Mouse (Mus musculus) liver, postnatal 0 days (tissue): ENCODE measurements around the gene BC025920. TPM values are rescaled to one million over a fixed set of nuclear protein-coding genes. Genes with fewer than 3 reads are reported as not detected.
"Not testable (repeated sequence)": the region's sequence is repeated elsewhere in the genome, so short reads cannot be mapped to it uniquely, and the experiment has no call there.

Source experiments
- ATAC-seq: fragments of 200-750 bp; cut with Nextera tagmentation; 2 replicates; pipeline ENCODE4 v1.8.0; 2017; ENCODE audit warnings: mild to moderate bottlenecking, moderate library complexity
- DNase-seq: peaks from one replicate; pipeline ENCODE4 v3.0.0-alpha.2; 2016
- H3K27ac ChIP-seq: fragments of 300-500 bp; sonication (generic); 2 replicates; pipeline ENCODE4 v1.5.1; 2014; ENCODE audit warnings: antibody characterized with exemption, moderate library complexity, mild to moderate bottlenecking, low read depth
- H3K27me3 ChIP-seq: fragments of 300-500 bp; sonication (generic); 2 replicates; pipeline ENCODE4 v1.6.1; 2014; ENCODE audit warnings: low read length, control low read depth, mixed read lengths; ENCODE audit not compliant: insufficient read depth
- H3K36me3 ChIP-seq: fragments of 300-500 bp; sonication (generic); replicated peaks from 2 replicates; pipeline ENCODE4 v1.6.1; 2014; ENCODE audit warnings: mild to moderate bottlenecking, control low read depth, low read length, moderate library complexity, mixed read lengths; ENCODE audit not compliant: insufficient read depth
- H3K4me1 ChIP-seq: fragments of 300-500 bp; sonication (generic); 2 replicates; pipeline ENCODE4 v1.6.1; 2014; ENCODE audit warnings: antibody characterized with exemption, mild to moderate bottlenecking, control low read depth; ENCODE audit not compliant: insufficient read depth
- H3K4me2 ChIP-seq: fragments of 300-500 bp; sonication (generic); 2 replicates; pipeline ENCODE4 v1.6.1; 2014; ENCODE audit warnings: low read depth, mild to moderate bottlenecking, low read length, moderate library complexity, mixed read lengths
- H3K4me3 ChIP-seq: fragments of 300-500 bp; sonication (generic); 2 replicates; pipeline ENCODE4 v1.5.1; 2014; ENCODE audit warnings: low read depth, low read length
- H3K9ac ChIP-seq: fragments of 300-500 bp; sonication (generic); replicated peaks from 2 replicates; pipeline ENCODE4 v1.6.1; 2014; ENCODE audit warnings: mild to moderate bottlenecking, moderate library complexity
- H3K9me3 ChIP-seq: fragments of 300-500 bp; sonication (generic); 2 replicates; pipeline ENCODE4 v1.6.1; 2016; ENCODE audit warnings: mild to moderate bottlenecking, control low read depth, low read length, mixed read lengths
- CTCF ChIP-seq: sonication (generic); IDR thresholded peaks from 2 replicates; pipeline ENCODE4 v1.5.1; 2016; ENCODE audit warnings: antibody characterized with exemption, low read depth
- EP300 ChIP-seq: IDR thresholded peaks from 2 replicates; pipeline ENCODE4 v1.6.1; 2016; ENCODE audit warnings: antibody characterized with exemption, low read depth, mild to moderate bottlenecking
- WGBS: fragments of 180-500 bp; shearing (Covaris S2); extraction: QIAGEN DNeasy Blood & Tissue Kit; methylation state at CpG from one replicate; pipeline ENCODE4 v1.1.7; 2014; ENCODE audit not compliant: insufficient replicate concordance; 5-methylcytosine and 5-hydroxymethylcytosine counted together
- polyA plus RNA-seq: library from polyadenylated mRNA; unstranded; fragments of >200 nt; fragmentation: Nextera tagmentation; extraction: Ambion mirVana; gene quantifications from 2 replicates; pipeline ENCODE4 v1.2.1, GENCODE M21; 2015

BC025920 gene
- polyA plus RNA-seq, 1 experiment from 2014 or later, result 0.13 TPM

DNA sequence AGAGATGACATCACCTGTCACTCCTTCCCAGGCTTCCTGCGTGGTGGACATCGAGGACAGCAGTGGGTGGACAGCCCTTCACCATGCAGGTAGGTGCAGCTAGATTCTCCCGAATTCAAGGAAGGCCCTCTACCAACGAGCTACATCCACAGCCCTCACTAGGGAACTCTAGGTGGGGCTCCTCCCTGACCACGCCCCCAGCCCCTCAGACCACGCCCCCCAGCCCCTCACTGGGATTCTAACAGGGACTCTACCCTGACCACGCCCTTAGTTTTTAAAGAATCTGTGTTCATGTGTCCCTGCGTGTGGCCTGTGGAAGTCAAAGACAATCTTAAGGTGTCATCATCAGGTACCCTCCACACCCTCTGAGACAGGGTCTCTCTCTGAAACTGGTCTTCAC is 30.3 kb downstream of the BC025920 start:
- Histone ChIP-seq H3K4me3 (no peak overlapping the region), H3K36me3 (no peaks in the 10 kb centered on the region), H3K9me3 (no peaks in the 10 kb centered on the region), H3K27me3 (no peaks in the 10 kb centered on the region), H3K9ac (no peak overlapping the region), H3K4me1 (peaks cover 10% of the 10 kb centered on the region), H3K4me2 (no peak overlapping the region), H3K27ac (no peak overlapping the region)
- DNase-seq (no peak), ATAC-seq (no peak)
- no peak for TF ChIP-seq CTCF
- TF ChIP-seq EP300, result no peak
- 12% methylated on average over 8 of the region's 8 CpGs for WGBS

DNA sequence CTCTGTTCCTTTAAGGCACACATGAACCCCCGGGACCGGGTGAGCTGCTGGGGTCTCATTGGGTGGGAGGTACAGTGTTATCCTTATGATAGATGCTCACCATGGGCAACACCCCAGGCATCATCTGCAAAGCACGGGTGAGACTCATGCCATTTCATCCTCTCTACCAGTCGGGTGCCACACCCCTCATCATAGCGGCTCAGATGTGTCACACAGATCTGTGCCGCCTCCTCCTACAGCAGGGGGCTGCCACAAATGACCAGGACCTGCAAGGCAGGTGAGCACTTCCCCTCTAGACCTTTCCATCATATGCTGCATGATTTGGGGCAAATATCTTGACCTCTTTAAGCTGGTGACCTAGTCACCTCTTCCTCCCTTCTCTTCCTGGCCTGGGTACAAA is 32.0 kb downstream of the BC025920 start:
- Histone ChIP-seq H3K4me1 (peaks cover 25% of the 10 kb centered on the region), H3K4me2 (no peak overlapping the region), H3K27ac (no peak overlapping the region), H3K9me3 (no peaks in the 10 kb centered on the region), H3K9ac (no peak overlapping the region), H3K4me3 (no peak overlapping the region), H3K36me3 (no peaks in the 10 kb centered on the region), H3K27me3 (no peaks in the 10 kb centered on the region)
- DNase-seq, result no peak
- WGBS, result 61% methylated on average over 6 of the region's 6 CpGs
- TF ChIP-seq EP300 (no peak), CTCF (no peak)
- no peak for ATAC-seq

GRCm38 (mm10) chr10:81640825-81641224 is 34.8 kb downstream of the BC025920 start:
- not testable (repeated sequence) for H3K4me3 ChIP-seq, H3K36me3 ChIP-seq, DNase-seq, H3K9me3 ChIP-seq, H3K27ac ChIP-seq, H3K27me3 ChIP-seq, H3K9ac ChIP-seq, ATAC-seq, H3K4me2 ChIP-seq
- 71% methylated on average over 4 of the region's 4 CpGs for WGBS
- H3K4me1 ChIP-seq, result peaks cover 18% of the 10 kb centered on the region

GRCm38 (mm10) chr10:81641566-81641965 is 35.5 kb downstream of the BC025920 start:
- Histone ChIP-seq H3K27ac (no peak overlapping the region), H3K9ac (no peak overlapping the region), H3K27me3 (no peaks in the 10 kb centered on the region), H3K4me2 (no peak overlapping the region), H3K9me3 (no peaks in the 10 kb centered on the region), H3K36me3 (no peaks in the 10 kb centered on the region), H3K4me1 (peaks cover 18% of the 10 kb centered on the region), H3K4me3 (no peak overlapping the region)
- ATAC-seq (no peak), DNase-seq (no peak)
- TF ChIP-seq EP300 (no peak), CTCF (no peak)
- WGBS, result 86% methylated on average over 2 of the region's 2 CpGs

- Histone ChIP-seq H3K9ac (peak overlapping the region; percentile 84), H3K36me3 (no peaks in the 10 kb centered on the region)
Observed at GRCm38 (mm10) chr10:81641978-81642647, 36.0 kb downstream of the BC025920 start.

GRCm38 (mm10) chr10:81642648-81643448 is 36.8 kb downstream of the BC025920 start:
- no peak for DNase-seq
- Histone ChIP-seq H3K4me2 (peak overlapping the region; percentile 85), H3K27me3 (no peaks in the 10 kb centered on the region), H3K36me3 (no peaks in the 10 kb centered on the region), H3K4me1 (peaks cover 18% of the 10 kb centered on the region), H3K27ac (peak overlapping the region; percentile 88), H3K4me3 (peak overlapping the region; percentile 68), H3K9ac (peak overlapping the region; percentile 84), H3K9me3 (no peaks in the 10 kb centered on the region)
- 19% methylated on average over 23 of the region's 24 CpGs for WGBS
- ATAC-seq, result peak; percentile 47
- no peak for TF ChIP-seq EP300

More at GRCm38 (mm10) chr10:81641978-81642647, 36.0 kb downstream of the BC025920 start:
- no peak for DNase-seq
- peaks cover 18% of the 10 kb centered on the region for H3K4me1 ChIP-seq
- TF ChIP-seq CTCF, result no peak
- no peak for TF ChIP-seq EP300
- no peaks in the 10 kb centered on the region for H3K27me3 ChIP-seq
- peak overlapping the region; percentile 85 for H3K4me2 ChIP-seq
- no peaks in the 10 kb centered on the region for H3K9me3 ChIP-seq
- ATAC-seq, result no peak
- no peak overlapping the region for H3K4me3 ChIP-seq
- H3K27ac ChIP-seq, result no peak overlapping the region
- 80% methylated on average over 8 of the region's 8 CpGs for WGBS
